Mouse (Mus musculus): Measurements from ENCODE around the gene Tcaf2. TPM values are rescaled to one million over a fixed set of nuclear protein-coding genes. Genes with fewer than 3 reads are reported as not detected.
A peak's percentile ranks its signal among the peaks of the same experiment; 100 is the strongest.

Gene Tcaf2
- polyA plus RNA-seq, 1 experiment from 2014 or later = 3.0 TPM

GRCm38 (mm10) chr6:42631395-42631794 lies 13.7 kb downstream of the Tcaf2 start:
- H3K9me3 ChIP-seq (replicated peaks) = no peaks in the 10 kb centered on the region
- H3K27ac ChIP-seq (ENCODE audit: poor library complexity, severe bottlenecking) = no peak overlapping the region
- no peak overlapping the region for H3K4me3 ChIP-seq
- no peak for ATAC-seq (ENCODE audit: insufficient number of reproducible peaks, low FRiP score)
- no peaks in the 10 kb centered on the region for H3K4me1 ChIP-seq (replicated peaks)
- H3K27me3 ChIP-seq (replicated peaks) = no peaks in the 10 kb centered on the region
- H3K4me2 ChIP-seq = no peak overlapping the region
- WGBS = 60% methylated on average over 4 of the region's 4 CpGs
- no peaks in the 10 kb centered on the region for H3K36me3 ChIP-seq
- no peak overlapping the region for H3K9ac ChIP-seq

GRCm38 (mm10) chr6:42616904-42617303 lies 28.1 kb downstream of the Tcaf2 start:
- Histone ChIP-seq H3K4me3 (no peak overlapping the region), H3K9ac (no peak overlapping the region), H3K4me2 (no peak overlapping the region), H3K9me3 (replicated peaks) (no peaks in the 10 kb centered on the region), H3K27ac (ENCODE audit: poor library complexity, severe bottlenecking) (no peak overlapping the region), H3K27me3 (replicated peaks) (no peaks in the 10 kb centered on the region), H3K36me3 (no peaks in the 10 kb centered on the region), H3K4me1 (replicated peaks) (no peaks in the 10 kb centered on the region)
- WGBS = 74% methylated on average over 2 of the region's 2 CpGs
- no peak for ATAC-seq (ENCODE audit: insufficient number of reproducible peaks, low FRiP score)

- ATAC-seq (ENCODE audit: insufficient number of reproducible peaks, low FRiP score) = no peak
- no peaks in the 10 kb centered on the region for H3K27me3 ChIP-seq (replicated peaks)
- no peak overlapping the region for H3K9ac ChIP-seq
- H3K4me1 ChIP-seq (replicated peaks) = no peaks in the 10 kb centered on the region
- H3K27ac ChIP-seq (ENCODE audit: poor library complexity, severe bottlenecking) = no peak overlapping the region
- H3K9me3 ChIP-seq (replicated peaks) = 0 out of 2 replicates have a peak, but pooled peaks cover 4% of the 10 kb centered on the region
- no peak overlapping the region for H3K4me3 ChIP-seq
- no peak overlapping the region for H3K4me2 ChIP-seq
- no peaks in the 10 kb centered on the region for H3K36me3 ChIP-seq
Measured at GRCm38 (mm10) chr6:42612218-42612617, 32.8 kb downstream of the Tcaf2 start.

- Histone ChIP-seq H3K27me3 (replicated peaks) (no peaks in the 10 kb centered on the region), H3K4me3 (no peak overlapping the region), H3K4me2 (no peak overlapping the region), H3K27ac (ENCODE audit: poor library complexity, severe bottlenecking) (no peak overlapping the region), H3K9ac (no peak overlapping the region), H3K9me3 (replicated peaks) (0 out of 2 replicates have a peak, but pooled peaks cover 4% of the 10 kb centered on the region), H3K36me3 (no peaks in the 10 kb centered on the region), H3K4me1 (replicated peaks) (no peaks in the 10 kb centered on the region)
- no peak for ATAC-seq (ENCODE audit: insufficient number of reproducible peaks, low FRiP score)
- WGBS = 47% methylated on average over 4 of the region's 4 CpGs
Measured at GRCm38 (mm10) chr6:42610954-42611522, 34.0 kb downstream of the Tcaf2 start.

- no peak within 1 kb of the TSS for H3K27ac ChIP-seq (ENCODE audit: poor library complexity, severe bottlenecking)
- no peak within 1 kb of the TSS for H3K4me2 ChIP-seq
- no peaks in the 10 kb centered on the region for H3K4me1 ChIP-seq (replicated peaks)
- no peak for ATAC-seq (ENCODE audit: insufficient number of reproducible peaks, low FRiP score)
- H3K9me3 ChIP-seq (replicated peaks) = no peaks in the 10 kb centered on the region
- H3K27me3 ChIP-seq (replicated peaks) = no peaks in the 10 kb centered on the region
- 71% methylated on average over 4 of the region's 4 CpGs for WGBS
- H3K36me3 ChIP-seq = no peaks in the 10 kb centered on the region
- no peak within 1 kb of the TSS for H3K4me3 ChIP-seq
- H3K9ac ChIP-seq = no peak within 1 kb of the TSS
Measured at GRCm38 (mm10) chr6:42597592-42597991, 47.5 kb downstream of the Tcaf2 start, which contains the start of gene Tcaf3. Tcaf3 (minus strand) TSS chr6:42597692.

GRCm38 (mm10) chr6:42593138-42593882 lies 51.7 kb downstream of the Tcaf2 start:
- H3K4me1 ChIP-seq (replicated peaks) = no peaks in the 10 kb centered on the region
- 70% methylated on average over 17 of the region's 17 CpGs for WGBS
- no peaks in the 10 kb centered on the region for H3K9me3 ChIP-seq (replicated peaks)
- H3K4me2 ChIP-seq = no peak overlapping the region
- H3K36me3 ChIP-seq = no peaks in the 10 kb centered on the region
- ATAC-seq (ENCODE audit: insufficient number of reproducible peaks, low FRiP score) = no peak
- no peak overlapping the region for H3K27ac ChIP-seq (ENCODE audit: poor library complexity, severe bottlenecking)
- H3K4me3 ChIP-seq = no peak overlapping the region
- no peaks in the 10 kb centered on the region; the same call in 1 of the 2 replicates for H3K27me3 ChIP-seq (replicated peaks)
- no peak overlapping the region for H3K9ac ChIP-seq

- Histone ChIP-seq H3K4me1 (replicated peaks) (0 out of 2 replicates have a peak, but pooled peaks cover 3% of the 10 kb centered on the region), H3K4me2 (no peak overlapping the region), H3K27me3 (replicated peaks) (no peaks in the 10 kb centered on the region; the same call in 1 of the 2 replicates), H3K27ac (ENCODE audit: poor library complexity, severe bottlenecking) (no peak overlapping the region), H3K9me3 (replicated peaks) (no peaks in the 10 kb centered on the region), H3K4me3 (no peak overlapping the region), H3K9ac (no peak overlapping the region), H3K36me3 (no peaks in the 10 kb centered on the region)
- WGBS = 70% methylated on average over 5 of the region's 5 CpGs
- ATAC-seq (ENCODE audit: insufficient number of reproducible peaks, low FRiP score) = no peak
Measured at GRCm38 (mm10) chr6:42586569-42586968, 58.5 kb downstream of the Tcaf2 start.

- Histone ChIP-seq H3K4me2 (peak overlapping the region; percentile 42), H3K4me3 (peak overlapping the region; percentile 11; the same call in 1 of the 2 replicates), H3K9ac (no peak overlapping the region), H3K4me1 (replicated peaks) (0 out of 2 replicates have a peak, but pooled peaks cover 3% of the 10 kb centered on the region), H3K9me3 (replicated peaks) (no peaks in the 10 kb centered on the region), H3K27ac (ENCODE audit: poor library complexity, severe bottlenecking) (no peak overlapping the region), H3K27me3 (replicated peaks) (no peaks in the 10 kb centered on the region), H3K36me3 (no peaks in the 10 kb centered on the region)
- ATAC-seq (ENCODE audit: insufficient number of reproducible peaks, low FRiP score) = no peak
- under 1% methylated on average over 7 of the region's 7 CpGs for WGBS
Measured at GRCm38 (mm10) chr6:42583488-42583872, 61.6 kb downstream of the Tcaf2 start.

GRCm38 (mm10) chr6:42582741-42583487 lies 62.1 kb downstream of the Tcaf2 start:
- no peak for ATAC-seq (ENCODE audit: insufficient number of reproducible peaks, low FRiP score)
- Histone ChIP-seq H3K4me2 (peak overlapping the region; percentile 42), H3K4me1 (replicated peaks) (0 out of 2 replicates have a peak, but pooled peaks cover 3% of the 10 kb centered on the region), H3K9ac (no peak overlapping the region), H3K36me3 (no peaks in the 10 kb centered on the region), H3K27me3 (replicated peaks) (no peaks in the 10 kb centered on the region), H3K4me3 (peak overlapping the region; percentile 11; the same call in 1 of the 2 replicates), H3K27ac (ENCODE audit: poor library complexity, severe bottlenecking) (no peak overlapping the region), H3K9me3 (replicated peaks) (no peaks in the 10 kb centered on the region)
- 45% methylated on average over 9 of the region's 9 CpGs for WGBS

- H3K4me1 ChIP-seq (replicated peaks) = 0 out of 2 replicates have a peak, but pooled peaks cover 3% of the 10 kb centered on the region
- no peak overlapping the region for H3K4me2 ChIP-seq
- no peaks in the 10 kb centered on the region for H3K36me3 ChIP-seq
- H3K9ac ChIP-seq = no peak overlapping the region
- no peak for ATAC-seq (ENCODE audit: insufficient number of reproducible peaks, low FRiP score)
- no peak overlapping the region for H3K27ac ChIP-seq (ENCODE audit: poor library complexity, severe bottlenecking)
- no peak overlapping the region for H3K4me3 ChIP-seq
- H3K9me3 ChIP-seq (replicated peaks) = no peaks in the 10 kb centered on the region
- WGBS = 71% methylated on average over 4 of the region's 4 CpGs
- H3K27me3 ChIP-seq (replicated peaks) = no peaks in the 10 kb centered on the region
Measured at GRCm38 (mm10) chr6:42578678-42579077, 66.4 kb downstream of the Tcaf2 start.

GRCm38 (mm10) chr6:42577433-42577832 lies 67.6 kb downstream of the Tcaf2 start:
- WGBS = 70% methylated on average over 2 of the region's 2 CpGs
- Histone ChIP-seq H3K4me2 (no peak overlapping the region), H3K27ac (ENCODE audit: poor library complexity, severe bottlenecking) (no peak overlapping the region), H3K4me3 (no peak overlapping the region), H3K27me3 (replicated peaks) (no peaks in the 10 kb centered on the region), H3K4me1 (replicated peaks) (no peaks in the 10 kb centered on the region), H3K9me3 (replicated peaks) (no peaks in the 10 kb centered on the region), H3K9ac (no peak overlapping the region), H3K36me3 (no peaks in the 10 kb centered on the region)
- ATAC-seq (ENCODE audit: insufficient number of reproducible peaks, low FRiP score) = no peak

Measured in heart, embryonic 12.5 days (tissue).